In the genomic region with DNA sequence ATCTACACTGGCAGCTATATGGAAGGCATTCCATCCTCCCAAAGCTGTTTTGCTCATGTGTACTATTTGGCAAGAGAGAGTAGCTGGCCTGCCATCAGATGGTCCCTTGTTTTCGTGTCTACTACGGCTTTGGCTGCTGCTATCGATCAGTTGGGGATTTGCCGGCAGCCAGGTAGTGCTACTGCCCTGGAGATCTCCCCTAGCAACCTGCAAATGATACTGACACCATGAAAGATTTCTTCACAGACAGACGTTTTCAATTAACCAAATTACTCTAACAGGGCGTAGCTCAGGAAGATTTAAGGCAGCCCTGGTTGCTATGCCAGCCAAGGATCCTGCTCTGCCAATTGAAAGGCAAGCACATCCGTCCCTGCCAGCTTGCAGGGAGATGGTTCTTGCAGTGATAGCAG, we compare ENCODE assay signal across 14 mouse cellular contexts.
DNase-seq lines count a peak whose midpoint lies in the region; ATAC-seq lines count a peak whose summit lies in the region.
"Had no signal": no experiment of that assay in that cellular context is flagged by ENCODE, and none has a peak within 500 bp of the region (broad histone marks: within the 10 kb centered on the region; RNA-seq: fewer than 3 reads in every experiment).

No protein-coding gene starts in this region.

- H3K27me3 ChIP-seq in hindbrain, embryonic 14.5 days (ENCODE audit: control insufficient read depth, insufficient read depth, low read length), result no peaks in the 10 kb centered on the region
- no peaks in the 10 kb centered on the region for H3K27me3 ChIP-seq in hindbrain, embryonic 12.5 days
- H3K27me3 ChIP-seq: liver, embryonic 15.5 days; Patski had no signal

- WGBS in hindbrain, embryonic 14.5 days, result 58% methylated on average over 7 of the region's 7 CpGs
- 72% methylated on average over 7 of the region's 7 CpGs for WGBS in hindbrain, embryonic 12.5 days

- H3K4me1 ChIP-seq in hindbrain, embryonic 14.5 days (replicated peaks; ENCODE audit: control insufficient read depth, insufficient read depth, low read length), result no peaks in the 10 kb centered on the region
- no peaks in the 10 kb centered on the region for H3K4me1 ChIP-seq in hindbrain, embryonic 12.5 days

- H3K9me3 ChIP-seq in hindbrain, embryonic 14.5 days (ENCODE audit: control insufficient read depth, low read length), result no peaks in the 10 kb centered on the region
- no peaks in the 10 kb centered on the region for H3K9me3 ChIP-seq in hindbrain, embryonic 12.5 days (replicated peaks)
- H3K9me3 ChIP-seq: liver, embryonic 15.5 days had no signal

- ATAC-seq in hindbrain, embryonic 14.5 days (ENCODE audit: low FRiP score), result peak; percentile 24; the same call in 1 of the 2 replicates
- no peak for ATAC-seq in hindbrain, embryonic 12.5 days (ENCODE audit: low FRiP score)
- ATAC-seq: inflammation-experienced regulatory T-cells, adult 6 months; Patski had no signal

- no peak overlapping the region for H3K9ac ChIP-seq in hindbrain, embryonic 14.5 days
- H3K9ac ChIP-seq in hindbrain, embryonic 12.5 days, result no peak overlapping the region
- H3K9ac ChIP-seq: liver, embryonic 15.5 days had no signal

- no peak for DNase-seq in hindbrain, embryonic 14.5 days (ENCODE audit: low spot score)
- peak; percentile 4 to 15 for DNase-seq in right cerebral cortex, adult 2 months (ENCODE audit: low spot score in 2 of 2)
- DNase-seq in right cerebral cortex, postnatal 4 days, result no peak
- peak; percentile 18 for DNase-seq in layer of hippocampus, adult 9-11 months
- no peak for DNase-seq in lung, postnatal 4 days
- DNase-seq in adrenal gland, postnatal 10 days, result no peak
- DNase-seq: gastrocnemius, postnatal 25 days; thymus, postnatal 4 days had no signal

- no peak overlapping the region for H3K4me3 ChIP-seq in hindbrain, embryonic 14.5 days (replicated peaks; ENCODE audit: low read length)
- H3K4me3 ChIP-seq in hindbrain, embryonic 12.5 days, result no peak overlapping the region
- H3K4me3 ChIP-seq: liver, embryonic 15.5 days had no signal

- no peak overlapping the region for H3K4me2 ChIP-seq in hindbrain, embryonic 14.5 days (replicated peaks)
- H3K4me2 ChIP-seq in hindbrain, embryonic 12.5 days (replicated peaks), result no peak overlapping the region
- H3K4me2 ChIP-seq: liver, embryonic 15.5 days had no signal

- H3K27ac ChIP-seq in hindbrain, embryonic 14.5 days, result no peak overlapping the region
- no peak overlapping the region for H3K27ac ChIP-seq in hindbrain, embryonic 12.5 days
- H3K27ac ChIP-seq: kidney, postnatal 0 days; liver, embryonic 15.5 days; stomach, postnatal 0 days had no signal

- no peaks in the 10 kb centered on the region for H3K36me3 ChIP-seq in hindbrain, embryonic 14.5 days (replicated peaks; ENCODE audit: control insufficient read depth, insufficient read depth)
- H3K36me3 ChIP-seq in hindbrain, embryonic 12.5 days, result no peaks in the 10 kb centered on the region
- H3K36me3 ChIP-seq: liver, embryonic 15.5 days had no signal

Comparison
In these comparisons a context has a peak if more than half of its experiments do, and no peak if none do; other contexts are left out.
1. DNase-seq: peak in right cerebral cortex, adult 2 months (2 of 2) and layer of hippocampus, adult 9-11 months (single experiment); none in hindbrain, embryonic 14.5 days (single experiment), right cerebral cortex, postnatal 4 days (single experiment), lung, postnatal 4 days (0 of 2) and adrenal gland, postnatal 10 days (single experiment).